Mouse (Mus musculus): ENCODE measurements at regions not wholly inside any gene's neighbourhood (a gene's known extent, or its start where the extent isn't known, plus 50 kb on each side); places are given as distances from the start of the nearest gene placed in this dataset.
"Not testable (repeated sequence)": the region's sequence is repeated elsewhere in the genome, so short reads cannot be mapped to it uniquely, and the experiment has no call there.

GRCm38 (mm10) chr6:70111892-70112291, 680.1 kb downstream of the Rpia start:
- Histone ChIP-seq H3K4me2 (ENCODE audit: low read depth) (no peak overlapping the region), H3K36me3 (ENCODE audit: control insufficient read depth, insufficient read depth) (no peaks in the 10 kb centered on the region), H3K27me3 (ENCODE audit: control insufficient read depth, insufficient read depth, insufficient read length) (no peaks in the 10 kb centered on the region), H3K4me3 (no peak overlapping the region), H3K79me2 (ENCODE audit: control insufficient read depth, insufficient read depth) (no peaks in the 10 kb centered on the region), H3ac (ENCODE audit: control insufficient read depth, insufficient read length) (no peak overlapping the region)
- no peak for TF ChIP-seq TCF12 (IDR thresholded peaks at IDR 0.05; ENCODE audit: insufficient read depth, poor library complexity, severe bottlenecking)
- no peak for TF ChIP-seq MAX (IDR thresholded peaks at IDR 0.05; ENCODE audit: low read depth)
- TF ChIP-seq USF1 (IDR thresholded peaks at IDR 0.05; ENCODE audit: low read depth): no peak
- no peak for TF ChIP-seq TCF3 (IDR thresholded peaks at IDR 0.05; ENCODE audit: insufficient read length, low read depth)
- no peak for TF ChIP-seq CEBPB (IDR thresholded peaks at IDR 0.05; ENCODE audit: insufficient read depth, poor library complexity, severe bottlenecking)
- TF ChIP-seq POLR2A (IDR thresholded peaks at IDR 0.05; ENCODE audit: insufficient read length, low read depth): no peak
- TF ChIP-seq POLR2AphosphoS2 (IDR thresholded peaks at IDR 0.05; ENCODE audit: insufficient read length, low read depth): no peak
- TF ChIP-seq MYOG (IDR thresholded peaks at IDR 0.05; ENCODE audit: control insufficient read depth in 1 of 3, insufficient read depth in 1 of 3, insufficient read length in 2 of 3, low read depth in 2 of 3): no peak
- TF ChIP-seq SRF (IDR thresholded peaks at IDR 0.05; ENCODE audit: control insufficient read depth, insufficient read length, low read depth): no peak
- TF ChIP-seq MYOD1 (IDR thresholded peaks at IDR 0.05; ENCODE audit: control insufficient read depth in 1 of 3, insufficient read length in 2 of 3, low read depth in 2 of 3): no peak
- no peak for TF ChIP-seq E2F4 (IDR thresholded peaks at IDR 0.05; ENCODE audit: insufficient read depth)
- TF ChIP-seq REST (IDR thresholded peaks at IDR 0.05; ENCODE audit: insufficient read depth, insufficient read length): no peak

DNA sequence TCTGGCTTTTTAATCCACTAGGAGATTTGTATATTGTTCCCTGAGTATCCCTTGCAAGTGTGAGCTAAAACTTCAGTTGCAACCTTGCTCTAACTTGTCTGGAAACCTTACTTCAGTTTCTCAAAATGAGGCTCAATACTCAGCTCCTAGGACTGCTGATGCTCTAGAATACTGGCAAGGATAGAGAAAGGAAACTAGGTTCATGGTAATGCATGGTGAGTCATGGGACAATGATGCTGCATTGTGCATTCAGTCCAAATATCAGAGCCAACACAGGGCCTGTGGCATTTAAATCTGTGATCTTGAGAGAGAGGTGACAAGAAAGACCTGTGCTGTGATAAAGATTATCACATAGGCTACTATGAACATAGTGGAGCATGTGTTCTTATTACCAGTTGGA, 682.6 kb downstream of the Rpia start:
- H3K4me2 ChIP-seq (ENCODE audit: low read depth); H3K4me3 ChIP-seq; H3ac ChIP-seq (ENCODE audit: control insufficient read depth, insufficient read length); H3K79me2 ChIP-seq (ENCODE audit: control insufficient read depth, insufficient read depth); H3K36me3 ChIP-seq (ENCODE audit: control insufficient read depth, insufficient read depth); H3K27me3 ChIP-seq (ENCODE audit: control insufficient read depth, insufficient read depth, insufficient read length): not testable (repeated sequence)

DNA sequence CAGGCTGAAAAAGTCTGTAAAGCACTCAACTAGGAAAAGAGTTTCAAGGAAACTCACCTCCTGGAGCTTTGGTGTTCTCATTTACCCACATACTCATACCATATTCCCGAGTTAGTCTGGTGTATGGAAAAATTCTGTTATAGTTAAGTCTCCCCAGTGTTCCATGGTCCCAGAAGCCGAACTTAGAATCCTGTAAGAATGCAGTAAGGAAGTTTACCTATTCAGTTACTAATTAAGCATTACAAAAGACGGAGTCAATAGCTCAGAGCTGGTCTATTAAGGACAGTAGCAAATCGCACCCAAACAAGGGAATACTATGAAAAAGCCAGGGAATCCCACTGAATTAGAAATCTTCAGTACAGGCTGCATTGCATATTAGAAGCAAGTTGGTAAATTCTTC, 688.3 kb downstream of the Rpia start:
- Histone ChIP-seq H3K4me3 (no peak overlapping the region), H3K27me3 (ENCODE audit: control insufficient read depth, insufficient read depth, insufficient read length) (no peaks in the 10 kb centered on the region), H3K79me2 (ENCODE audit: control insufficient read depth, insufficient read depth) (no peaks in the 10 kb centered on the region), H3ac (ENCODE audit: control insufficient read depth, insufficient read length) (no peak overlapping the region), H3K36me3 (ENCODE audit: control insufficient read depth, insufficient read depth) (no peaks in the 10 kb centered on the region), H3K4me2 (ENCODE audit: low read depth) (no peak overlapping the region)
- TF ChIP-seq POLR2A (IDR thresholded peaks at IDR 0.05; ENCODE audit: insufficient read length, low read depth): no peak
- TF ChIP-seq CEBPB (IDR thresholded peaks at IDR 0.05; ENCODE audit: insufficient read depth, poor library complexity, severe bottlenecking): no peak
- no peak for TF ChIP-seq TCF12 (IDR thresholded peaks at IDR 0.05; ENCODE audit: insufficient read depth, poor library complexity, severe bottlenecking)
- TF ChIP-seq POLR2AphosphoS2 (IDR thresholded peaks at IDR 0.05; ENCODE audit: insufficient read length, low read depth): no peak
- no peak for TF ChIP-seq MYOG (IDR thresholded peaks at IDR 0.05; ENCODE audit: control insufficient read depth in 1 of 3, insufficient read depth in 1 of 3, insufficient read length in 2 of 3, low read depth in 2 of 3)
- no peak for TF ChIP-seq MAX (IDR thresholded peaks at IDR 0.05; ENCODE audit: low read depth)
- no peak for TF ChIP-seq TCF3 (IDR thresholded peaks at IDR 0.05; ENCODE audit: insufficient read length, low read depth)
- TF ChIP-seq REST (IDR thresholded peaks at IDR 0.05; ENCODE audit: insufficient read depth, insufficient read length): no peak
- TF ChIP-seq USF1 (IDR thresholded peaks at IDR 0.05; ENCODE audit: low read depth): no peak
- no peak for TF ChIP-seq MYOD1 (IDR thresholded peaks at IDR 0.05; ENCODE audit: control insufficient read depth in 1 of 3, insufficient read length in 2 of 3, low read depth in 2 of 3)
- no peak for TF ChIP-seq E2F4 (IDR thresholded peaks at IDR 0.05; ENCODE audit: insufficient read depth)
- TF ChIP-seq SRF (IDR thresholded peaks at IDR 0.05; ENCODE audit: control insufficient read depth, insufficient read length, low read depth): no peak

GRCm38 (mm10) chr6:70103174-70103573, 688.9 kb downstream of the Rpia start:
- not testable (repeated sequence) for H3K4me2 ChIP-seq (ENCODE audit: low read depth); H3K27me3 ChIP-seq (ENCODE audit: control insufficient read depth, insufficient read depth, insufficient read length); H3ac ChIP-seq (ENCODE audit: control insufficient read depth, insufficient read length); H3K36me3 ChIP-seq (ENCODE audit: control insufficient read depth, insufficient read depth); H3K4me3 ChIP-seq; H3K79me2 ChIP-seq (ENCODE audit: control insufficient read depth, insufficient read depth)

- TF ChIP-seq MYOG (IDR thresholded peaks at IDR 0.05; ENCODE audit: control insufficient read depth in 1 of 3, insufficient read depth in 1 of 3, insufficient read length in 2 of 3, low read depth in 2 of 3): no peak
- no peak for TF ChIP-seq MYOD1 (IDR thresholded peaks at IDR 0.05; ENCODE audit: control insufficient read depth in 1 of 3, insufficient read length in 2 of 3, low read depth in 2 of 3)
- no peak for TF ChIP-seq POLR2A (IDR thresholded peaks at IDR 0.05; ENCODE audit: insufficient read length, low read depth)
- no peak for TF ChIP-seq REST (IDR thresholded peaks at IDR 0.05; ENCODE audit: insufficient read depth, insufficient read length)
- no peak for TF ChIP-seq MAX (IDR thresholded peaks at IDR 0.05; ENCODE audit: low read depth)
- no peak for TF ChIP-seq CEBPB (IDR thresholded peaks at IDR 0.05; ENCODE audit: insufficient read depth, poor library complexity, severe bottlenecking)
- no peak for TF ChIP-seq SRF (IDR thresholded peaks at IDR 0.05; ENCODE audit: control insufficient read depth, insufficient read length, low read depth)
- TF ChIP-seq TCF3 (IDR thresholded peaks at IDR 0.05; ENCODE audit: insufficient read length, low read depth): no peak
- no peak for TF ChIP-seq POLR2AphosphoS2 (IDR thresholded peaks at IDR 0.05; ENCODE audit: insufficient read length, low read depth)
- no peak for TF ChIP-seq TCF12 (IDR thresholded peaks at IDR 0.05; ENCODE audit: insufficient read depth, poor library complexity, severe bottlenecking)
- no peak for TF ChIP-seq E2F4 (IDR thresholded peaks at IDR 0.05; ENCODE audit: insufficient read depth)
- no peaks in the 10 kb centered on the region for H3K27me3 ChIP-seq (ENCODE audit: control insufficient read depth, insufficient read depth, insufficient read length)
- H3K4me3 ChIP-seq: no peak overlapping the region
- no peak overlapping the region for H3K4me2 ChIP-seq (ENCODE audit: low read depth)
- no peak overlapping the region for H3ac ChIP-seq (ENCODE audit: control insufficient read depth, insufficient read length)
- no peaks in the 10 kb centered on the region for H3K36me3 ChIP-seq (ENCODE audit: control insufficient read depth, insufficient read depth)
- H3K79me2 ChIP-seq (ENCODE audit: control insufficient read depth, insufficient read depth): no peaks in the 10 kb centered on the region
Measured at GRCm38 (mm10) chr6:70088041-70088440, 704.0 kb downstream of the Rpia start.

All from myocyte (in vitro differentiated cells).